Mouse (Mus musculus) brain, embryonic 18.5 days (tissue): ENCODE data around the gene Zfp729b.
A peak's percentile ranks its signal among the peaks of the same experiment; 100 is the strongest.

ENCODE experiments used
- DNase-seq: peaks from one replicate; pipeline ENCODE4 v3.0.0-alpha.2; 2012; ENCODE audit warnings: low read depth, low spot score

The Zfp729b gene

DNA sequence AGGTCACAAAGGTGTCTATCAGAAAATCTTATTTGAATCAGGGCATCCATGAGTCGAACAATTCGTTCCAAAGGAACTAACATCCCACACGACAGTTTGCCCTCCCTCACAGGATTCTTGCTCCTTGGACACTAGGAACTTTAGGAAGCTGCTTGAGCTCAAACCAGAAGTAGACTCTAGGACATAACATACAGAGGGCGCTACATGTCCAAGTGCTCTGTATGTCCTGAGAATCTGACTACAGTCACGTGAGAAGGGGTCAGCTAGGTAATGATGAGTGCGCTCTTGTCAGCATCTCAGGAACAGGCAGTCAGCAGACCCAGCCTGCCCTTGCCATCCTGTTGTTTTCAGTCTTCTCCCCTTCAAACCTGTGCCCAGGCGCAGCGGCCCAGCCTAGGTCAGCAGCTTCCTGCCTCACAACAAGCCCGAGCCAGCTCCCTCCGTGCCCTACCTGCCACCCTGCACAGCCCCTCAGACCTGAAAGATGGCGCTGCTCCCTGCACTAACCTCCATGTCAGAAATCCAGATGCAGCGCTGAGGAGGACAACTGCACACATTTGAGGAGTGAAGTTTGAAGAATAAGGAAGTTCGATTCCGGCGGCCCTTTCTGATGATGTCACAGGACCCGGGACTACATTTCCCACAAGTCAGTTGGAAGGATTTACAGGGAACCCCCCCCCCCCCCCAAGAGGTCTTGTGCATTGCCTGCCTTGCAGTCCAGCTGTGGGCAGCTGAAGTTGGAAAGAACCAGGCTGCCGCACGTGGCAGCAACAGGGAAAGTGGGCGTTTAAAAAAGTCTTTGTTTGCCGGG lies at the start of gene Zfp729b:
Gene Zfp729b, minus strand, starts transcription at position 642 of the 811 bp plus-strand sequence.
- peak; percentile 87 for DNase-seq

DNA sequence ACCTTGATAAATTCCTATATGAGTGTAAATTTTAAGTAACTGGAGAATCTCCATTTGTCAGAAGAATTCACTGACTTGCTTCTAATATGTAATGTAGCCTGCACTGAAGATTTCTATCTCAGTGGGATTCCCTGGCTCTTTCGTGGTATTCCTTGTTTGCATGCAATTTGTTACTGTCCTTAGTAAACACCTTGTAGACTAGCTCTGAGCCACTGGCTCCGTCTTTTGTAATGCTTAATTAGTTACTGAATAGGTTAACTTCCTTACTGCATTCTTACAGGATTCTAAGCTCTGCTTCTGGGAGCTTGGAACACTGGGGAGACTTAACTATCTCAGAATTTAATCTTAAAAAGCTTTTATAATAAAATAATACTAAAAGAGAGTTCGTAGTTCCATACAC lies 43.0 kb upstream of the Zfp729b start:
- DNase-seq = no peak

DNA sequence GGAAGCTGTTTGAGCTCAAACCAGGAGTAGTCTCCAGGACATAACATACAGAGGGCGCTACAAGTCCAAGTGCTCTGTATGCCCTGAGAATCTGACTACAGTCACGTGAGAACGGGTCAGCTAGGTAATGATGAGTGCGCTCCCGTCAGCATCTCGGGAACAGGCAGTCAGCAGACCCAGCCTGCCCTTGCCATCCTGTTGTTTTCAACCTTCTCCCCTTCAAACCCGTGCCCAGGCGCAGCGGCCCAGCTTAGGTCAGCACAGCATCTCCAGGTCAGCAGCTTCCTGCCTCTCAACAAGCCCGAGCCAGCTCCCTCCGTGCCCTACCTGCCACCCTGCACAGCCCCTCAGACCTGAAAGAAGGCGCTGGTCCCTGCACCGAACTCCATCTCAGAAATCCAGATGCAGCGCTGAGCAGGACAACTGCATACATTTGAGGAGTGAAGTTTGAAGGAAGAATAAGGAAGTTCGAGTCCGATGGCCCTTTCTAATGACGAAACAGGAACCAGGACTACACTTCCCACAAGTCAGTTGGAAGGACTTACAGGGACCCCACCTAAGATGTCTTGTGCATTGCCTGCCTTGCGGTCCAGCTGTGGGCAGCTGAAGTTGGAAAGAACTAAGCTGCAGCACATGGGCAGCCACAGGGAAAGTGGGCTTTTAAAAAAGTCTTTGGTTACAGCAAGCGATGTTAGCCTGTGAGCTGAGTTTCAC lies 27.9 kb upstream of the Zfp729b start, which contains the start of the genes Gm49345 and Zfp729a:
Gene Gm49345, minus strand, starts transcription at position 476 of the 714 bp plus-strand sequence.
Gene Zfp729a, minus strand, starts transcription at position 498 of the 714 bp plus-strand sequence.
- peak; percentile 89 for DNase-seq

DNA sequence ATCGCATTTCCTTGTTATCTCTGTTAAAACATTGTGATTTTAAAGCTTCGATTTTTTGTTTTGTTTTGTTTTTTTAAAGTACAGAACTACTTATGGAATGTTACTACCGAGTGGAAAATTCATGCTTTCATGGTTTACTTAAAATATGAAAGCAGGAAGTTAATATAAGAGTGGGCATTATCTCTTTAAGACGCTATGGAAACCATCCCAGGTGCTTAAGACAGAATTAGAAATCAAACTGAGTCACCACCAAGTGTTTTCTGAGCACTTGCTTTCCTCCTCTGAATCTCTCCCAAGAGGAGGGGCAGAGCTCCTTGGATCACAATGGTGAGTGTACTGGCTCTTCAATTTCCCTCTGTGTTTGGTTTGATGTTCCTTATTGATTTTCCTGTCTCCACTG lies 601 bp upstream of the Zfp729b start:
- DNase-seq = no peak

DNA sequence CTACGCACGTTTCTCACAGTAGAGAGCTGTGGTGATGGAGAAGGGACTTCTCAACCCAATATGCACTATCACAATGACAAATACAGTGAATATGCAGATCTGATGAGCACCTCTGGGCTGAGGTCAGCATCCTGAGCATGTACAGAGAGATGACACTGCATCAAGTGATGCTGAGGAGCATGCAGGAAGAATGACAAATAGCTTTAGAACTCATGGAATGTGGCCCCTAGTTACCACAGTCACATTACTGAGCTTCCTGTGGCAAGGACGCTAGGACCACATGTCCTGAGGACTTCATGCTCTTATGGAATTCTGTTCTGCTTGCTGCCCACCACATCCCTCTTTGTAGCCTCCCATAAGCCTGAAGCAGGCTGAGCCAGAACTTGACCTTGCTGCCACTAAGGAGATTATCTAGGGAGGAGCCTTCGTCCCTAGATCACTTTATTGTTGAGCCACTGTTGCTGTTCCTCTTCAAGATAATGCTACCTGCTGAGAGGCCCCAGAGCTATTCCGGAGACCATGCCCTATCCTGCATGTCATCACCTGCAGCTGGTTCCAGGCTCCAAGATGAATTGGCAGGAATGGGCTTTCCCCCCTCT lies 36.8 kb downstream of the Zfp729b start:
- DNase-seq = no peak

DNA sequence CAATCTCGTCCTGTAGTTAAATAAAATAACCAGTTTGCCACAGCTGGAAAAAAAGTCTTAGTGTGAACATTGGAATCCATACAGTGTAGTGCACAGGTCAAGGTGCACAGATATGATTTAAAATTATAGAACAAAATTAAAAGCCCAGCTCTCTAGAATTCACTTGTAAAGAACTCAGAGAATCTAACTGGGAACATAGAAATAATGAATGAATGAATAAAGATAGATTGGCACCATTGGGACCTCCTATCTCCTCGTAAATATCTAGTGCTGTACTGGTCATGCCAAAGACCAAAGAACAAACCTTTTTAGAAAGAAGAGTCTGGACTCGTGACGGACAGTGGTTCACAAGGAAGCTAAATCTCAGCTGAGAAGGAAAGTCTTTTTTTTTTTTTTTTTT lies 55.8 kb downstream of the Zfp729b start, which contains the start of gene Zfp748:
Gene Zfp748, minus strand, starts transcription at position 101 of the 400 bp plus-strand sequence.
- no peak for DNase-seq

- DNase-seq = peak; percentile 82
Measured at GRCm38 (mm10) chr13:67552505-67553346, 56.8 kb downstream of the Zfp729b start.

DNA sequence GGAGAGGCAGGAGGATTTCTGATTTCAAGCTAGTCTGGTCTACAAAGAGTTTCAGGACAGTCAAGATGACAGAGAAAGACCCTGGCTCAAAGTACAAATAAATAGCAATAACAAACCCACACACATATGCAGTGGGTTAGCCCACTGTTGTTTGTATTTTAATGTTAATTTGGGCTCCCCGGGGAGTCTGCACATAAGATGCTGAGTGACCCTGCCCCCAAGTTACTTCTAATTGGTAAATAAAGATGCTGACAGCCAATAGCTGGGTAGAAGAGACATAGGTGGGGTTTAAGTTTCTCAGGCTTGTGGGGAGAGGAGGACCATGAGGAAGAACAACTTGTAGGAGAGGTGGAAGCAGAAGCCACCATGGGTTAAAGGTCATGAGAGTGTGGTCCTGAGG lies 63.6 kb downstream of the Zfp729b start:
- no peak for DNase-seq
